Mouse (Mus musculus) cerebellum, adult 2 months (tissue): ENCODE data around the gene Myo1c.

Source experiments
- CTCF ChIP-seq: fragments of 200-500 bp; IDR thresholded peaks from 2 replicates; pipeline ENCODE4 v1.5.1; 2011; ENCODE audit warnings: low read depth, mild to moderate bottlenecking, control low read depth, low read length, moderate library complexity, borderline replicate concordance; ENCODE audit not compliant: insufficient read depth
- POLR2A ChIP-seq: fragments of 200-500 bp; IDR thresholded peaks from 2 replicates; pipeline ENCODE4 v1.6.1; 2011; ENCODE audit warnings: low read length, control low read depth, borderline replicate concordance; ENCODE audit not compliant: insufficient read depth

DNA sequence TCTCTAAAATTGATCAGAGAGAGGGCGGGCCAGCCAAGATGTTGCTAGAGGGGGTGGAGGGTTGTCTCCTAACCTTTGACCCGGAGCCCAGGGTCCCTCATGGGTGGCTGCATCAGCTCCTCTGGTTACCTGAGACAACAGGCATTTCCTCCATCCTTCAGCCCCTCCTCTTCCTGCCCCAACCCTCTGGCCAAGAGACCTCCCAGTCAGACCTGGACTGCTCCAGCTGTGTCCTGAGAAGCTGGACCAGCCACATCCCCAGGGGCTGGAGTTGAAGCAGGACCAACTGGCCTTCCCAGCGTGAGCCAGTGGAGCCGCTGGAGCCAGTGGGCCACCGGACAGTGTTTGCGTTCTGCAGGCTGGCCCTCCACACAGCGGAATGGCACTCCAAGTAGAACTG is at the start of gene Myo1c:
- TF ChIP-seq CTCF (no peak), POLR2A (no peak)
